Mouse (Mus musculus) MEL (cell line): ENCODE measurements around the gene Ubr1. TPM values are rescaled to one million over a fixed set of nuclear protein-coding genes. Genes with fewer than 3 reads are reported as not detected.

Experiments
- DNase-seq: peaks from one replicate; pipeline ENCODE4 v3.0.0; 2011; ENCODE audit warnings: low read depth, low spot score
- H3K27ac ChIP-seq: 2 replicates; pipeline ENCODE4 v1.5.1; 2012; ENCODE audit warnings: low read depth, mild to moderate bottlenecking, control low read depth, low read length, moderate library complexity; ENCODE audit not compliant: control insufficient read depth
- H3K27me3 ChIP-seq, 2 experiments: fragments of 150-350 bp in 1 of 2; sonication (generic) in 1 of 2; 2 replicates each; pipeline ENCODE4 v1.6.1; 2012; ENCODE audit warnings: low read length in 2 of 2, mild to moderate bottlenecking in 2 of 2, improper control_type of control experiment in 1 of 2, moderate library complexity in 1 of 2; ENCODE audit not compliant: insufficient read depth in 2 of 2, control insufficient read depth in 1 of 2
- H3K36me3 ChIP-seq, 2 experiments: 2 replicates each; pipeline ENCODE4 v1.6.1; 2012 to 2014; ENCODE audit warnings: low read length in 2 of 2, improper control_type of control experiment in 1 of 2, inconsistent platforms in 1 of 2, mild to moderate bottlenecking in 1 of 2; ENCODE audit not compliant: insufficient read depth in 2 of 2, control insufficient read depth in 1 of 2
- H3K4me1 ChIP-seq, 2 experiments: fragments of 150-350 bp in 1 of 2; sonication (generic) in 1 of 2; 2 replicates each; pipeline ENCODE4 v1.6.1; 2012; ENCODE audit warnings: low read length in 2 of 2, improper control_type of control experiment in 1 of 2, mild to moderate bottlenecking in 1 of 2; ENCODE audit not compliant: insufficient read depth in 2 of 2, control insufficient read depth in 1 of 2
- H3K4me3 ChIP-seq, 2 experiments: fragments of 150-350 bp in 1 of 2; sonication (generic) in 1 of 2; 2 replicates each; pipeline ENCODE4 v1.5.1; 2012; ENCODE audit warnings: low read depth in 2 of 2, low read length in 2 of 2, mild to moderate bottlenecking in 2 of 2, moderate library complexity in 2 of 2, control low read depth in 1 of 2, improper control_type of control experiment in 1 of 2; ENCODE audit not compliant: control insufficient read depth in 1 of 2, insufficient read depth in 1 of 2
- H3K79me2 ChIP-seq: 2 replicates; pipeline ENCODE4 v1.6.1; 2012; ENCODE audit warnings: mild to moderate bottlenecking, low read length, moderate library complexity; ENCODE audit not compliant: control insufficient read depth, poor library complexity, insufficient read depth
- H3K9ac ChIP-seq: 2 replicates; pipeline ENCODE4 v1.6.1; 2012; ENCODE audit warnings: low read depth, mild to moderate bottlenecking, control low read depth, low read length, moderate library complexity; ENCODE audit not compliant: control insufficient read depth, poor library complexity, severe bottlenecking
- H3K9me3 ChIP-seq: fragments of 150-350 bp; sonication (generic); replicated peaks from 2 replicates; pipeline ENCODE4 v1.6.1; 2012; ENCODE audit warnings: mild to moderate bottlenecking, low read length, improper control_type of control experiment, moderate library complexity; ENCODE audit not compliant: insufficient read depth
- BHLHE40 ChIP-seq: IDR thresholded peaks from 2 replicates; pipeline ENCODE4 v1.6.1; 2012; ENCODE audit warnings: low read depth, mild to moderate bottlenecking, inconsistent platforms, low read length, improper control_type of control experiment, borderline replicate concordance
- CHD1 ChIP-seq: IDR thresholded peaks from 2 replicates; pipeline ENCODE4 v1.6.1; 2012; ENCODE audit warnings: low read depth, mild to moderate bottlenecking, inconsistent platforms, low read length, improper control_type of control experiment
- CHD2 ChIP-seq: IDR thresholded peaks from 2 replicates; pipeline ENCODE4 v1.6.1; 2011; ENCODE audit warnings: low read length, improper control_type of control experiment
- E2F4 ChIP-seq: IDR thresholded peaks from 2 replicates; pipeline ENCODE4 v1.6.1; 2011; ENCODE audit warnings: low read depth, low read length, improper control_type of control experiment, borderline replicate concordance
- ELF1 ChIP-seq: IDR thresholded peaks from 2 replicates; pipeline ENCODE4 v1.6.1; 2014; ENCODE audit warnings: low read depth, mild to moderate bottlenecking, inconsistent platforms, low read length, improper control_type of control experiment, moderate library complexity
- EP300 ChIP-seq, 2 experiments: IDR thresholded peaks; 2 replicates each; pipeline ENCODE4 v1.6.1; 2011; ENCODE audit warnings: improper control_type of control experiment in 2 of 2, low read length in 2 of 2, low read depth in 1 of 2, mild to moderate bottlenecking in 1 of 2
- ETS1 ChIP-seq: IDR thresholded peaks from 2 replicates; pipeline ENCODE4 v1.6.1; 2012; ENCODE audit warnings: low read depth, mild to moderate bottlenecking, inconsistent platforms, low read length, improper control_type of control experiment, moderate library complexity
- GABPA ChIP-seq: IDR thresholded peaks from 2 replicates; pipeline ENCODE4 v1.6.1; 2012; ENCODE audit warnings: low read depth, mild to moderate bottlenecking, inconsistent platforms, low read length, improper control_type of control experiment, moderate library complexity
- GATA1 ChIP-seq: IDR thresholded peaks from 2 replicates; pipeline ENCODE4 v1.6.1; 2011; ENCODE audit warnings: low read depth, low read length, improper control_type of control experiment
- HCFC1 ChIP-seq: IDR thresholded peaks from 2 replicates; pipeline ENCODE4 v1.6.1; 2012; ENCODE audit warnings: low read depth, mild to moderate bottlenecking, inconsistent platforms, low read length, improper control_type of control experiment, moderate library complexity
- JUND ChIP-seq: IDR thresholded peaks from 2 replicates; pipeline ENCODE4 v1.6.1; 2011; ENCODE audit warnings: low read depth, mild to moderate bottlenecking, improper control_type of control experiment, low read length
- KAT2A ChIP-seq: conservative IDR thresholded peaks from 2 replicates; pipeline ENCODE4 v1.6.1; 2012; ENCODE audit warnings: low read depth, low read length, improper control_type of control experiment, inconsistent platforms
- MAFK ChIP-seq: IDR thresholded peaks from 2 replicates; pipeline ENCODE4 v1.6.1; 2011; ENCODE audit warnings: low read depth, mild to moderate bottlenecking, low read length, improper control_type of control experiment, borderline replicate concordance
- MAX ChIP-seq: IDR thresholded peaks from 2 replicates; pipeline ENCODE4 v1.6.1; 2011; ENCODE audit warnings: low read length, improper control_type of control experiment
- MAZ ChIP-seq: IDR thresholded peaks from 2 replicates; pipeline ENCODE4 v1.6.1; 2012; ENCODE audit warnings: low read depth, mild to moderate bottlenecking, inconsistent platforms, low read length, improper control_type of control experiment
- MEF2A ChIP-seq: IDR thresholded peaks from 2 replicates; pipeline ENCODE4 v1.6.1; 2014; ENCODE audit warnings: low read depth, mild to moderate bottlenecking, inconsistent platforms, low read length, improper control_type of control experiment; ENCODE audit not compliant: poor library complexity, insufficient replicate concordance, severe bottlenecking; ENCODE audit errors: extremely low read depth
- MXI1 ChIP-seq: IDR thresholded peaks from 2 replicates; pipeline ENCODE4 v1.6.1; 2011; ENCODE audit warnings: mild to moderate bottlenecking, low read depth, low read length, improper control_type of control experiment
- MYB ChIP-seq: IDR thresholded peaks from 2 replicates; pipeline ENCODE4 v1.6.1; 2011; ENCODE audit warnings: mild to moderate bottlenecking, low read depth, low read length, improper control_type of control experiment
- MYC ChIP-seq: IDR thresholded peaks from 2 replicates; pipeline ENCODE4 v1.6.1; 2011; ENCODE audit warnings: low read depth, mild to moderate bottlenecking, low read length, improper control_type of control experiment, moderate library complexity
- NELFE ChIP-seq: IDR thresholded peaks from 2 replicates; pipeline ENCODE4 v1.6.1; 2011; ENCODE audit warnings: low read depth, low read length, improper control_type of control experiment
- POLR2A ChIP-seq, 2 experiments: IDR thresholded peaks; 2 replicates each; pipeline ENCODE4 v1.6.1; 2011 to 2012; ENCODE audit warnings: low read length in 2 of 2, mild to moderate bottlenecking in 2 of 2, control low read depth in 1 of 2, improper control_type of control experiment in 1 of 2, low read depth in 1 of 2, moderate library complexity in 1 of 2; ENCODE audit not compliant: control insufficient read depth in 1 of 2, insufficient read depth in 1 of 2, poor library complexity in 1 of 2
- POLR2AphosphoS2 ChIP-seq: IDR thresholded peaks from 2 replicates; pipeline ENCODE4 v1.6.1; 2011; ENCODE audit warnings: low read length, improper control_type of control experiment
- POLR2AphosphoS5 ChIP-seq: IDR thresholded peaks from 2 replicates; pipeline ENCODE4 v1.6.1; 2012; ENCODE audit warnings: low read depth, borderline replicate concordance, mild to moderate bottlenecking, inconsistent platforms, low read length, moderate library complexity, mixed read lengths
- RAD21 ChIP-seq: IDR thresholded peaks from 2 replicates; pipeline ENCODE4 v1.6.1; 2011; ENCODE audit warnings: mild to moderate bottlenecking, low read depth, low read length, improper control_type of control experiment
- RCOR1 ChIP-seq: IDR thresholded peaks from 2 replicates; pipeline ENCODE4 v1.6.1; 2012; ENCODE audit warnings: low read depth, mild to moderate bottlenecking, inconsistent platforms, low read length, improper control_type of control experiment
- SIN3A ChIP-seq: IDR thresholded peaks from 2 replicates; pipeline ENCODE4 v1.6.1; 2012; ENCODE audit warnings: low read length, improper control_type of control experiment, inconsistent platforms
- TAL1 ChIP-seq: IDR thresholded peaks from 2 replicates; pipeline ENCODE4 v1.6.1; 2012; ENCODE audit warnings: mild to moderate bottlenecking, inconsistent platforms, low read length, moderate library complexity, mixed read lengths
- TBP ChIP-seq: IDR thresholded peaks from 2 replicates; pipeline ENCODE4 v1.8.0; 2011; ENCODE audit warnings: low read depth, low read length, improper control_type of control experiment
- TCF12 ChIP-seq: IDR thresholded peaks from 2 replicates; pipeline ENCODE4 v1.6.1; 2014; ENCODE audit warnings: low read depth, mild to moderate bottlenecking, inconsistent platforms, low read length, improper control_type of control experiment, moderate library complexity
- UBTF ChIP-seq: IDR thresholded peaks from 2 replicates; pipeline ENCODE4 v1.6.1; 2012; ENCODE audit warnings: low read depth, mild to moderate bottlenecking, inconsistent platforms, low read length, improper control_type of control experiment, moderate library complexity, borderline replicate concordance; ENCODE audit not compliant: insufficient read depth
- USF1 ChIP-seq: IDR thresholded peaks from 2 replicates; pipeline ENCODE4 v1.6.1; 2014; ENCODE audit warnings: low read depth, mild to moderate bottlenecking, inconsistent platforms, low read length, improper control_type of control experiment, moderate library complexity
- USF2 ChIP-seq, 2 experiments: IDR thresholded peaks; 2 replicates each; pipeline ENCODE4 v1.6.1; 2011 to 2012; ENCODE audit warnings: improper control_type of control experiment in 2 of 2, low read length in 2 of 2, borderline replicate concordance in 1 of 2, inconsistent platforms in 1 of 2, low read depth in 1 of 2, mild to moderate bottlenecking in 1 of 2; ENCODE audit not compliant: insufficient read depth in 1 of 2
- ZC3H11A ChIP-seq: IDR thresholded peaks from 2 replicates; pipeline ENCODE4 v1.6.1; 2012; ENCODE audit warnings: low read depth, mild to moderate bottlenecking, inconsistent platforms, low read length, improper control_type of control experiment
- ZKSCAN1 ChIP-seq: IDR thresholded peaks from 2 replicates; pipeline ENCODE4 v1.6.1; 2012; ENCODE audit warnings: low read depth, mild to moderate bottlenecking, inconsistent platforms, low read length, improper control_type of control experiment, moderate library complexity
- ZMIZ1 ChIP-seq: IDR thresholded peaks from 2 replicates; pipeline ENCODE4 v1.6.1; 2012; ENCODE audit warnings: low read depth, mild to moderate bottlenecking, inconsistent platforms, low read length, improper control_type of control experiment, moderate library complexity
- ZNF384 ChIP-seq: IDR thresholded peaks from 2 replicates; pipeline ENCODE4 v1.6.1; 2012; ENCODE audit warnings: low read depth, mild to moderate bottlenecking, inconsistent platforms, low read length, improper control_type of control experiment
- polyA plus RNA-seq, 2 experiments: library from polyadenylated mRNA; stranded (reverse) in 1 of 2; unstranded in 1 of 2; fragments of >175 nt in 1 of 2; fragments of >200 nt in 1 of 2; gene quantifications; 2 replicates each; pipeline versions ENCODE4 v1.2.1 to v1.2.4; 2012; ENCODE audit warnings: low replicate concordance in 2 of 2, low read depth in 1 of 2; ENCODE audit not compliant: insufficient read length in 2 of 2, insufficient read depth in 1 of 2, missing spikeins in 1 of 2
- total RNA-seq: library from RNA; depleted of rRNA; stranded (reverse); fragments of 300-350 nt; gene quantifications from 2 replicates; pipeline ENCODE4 v1.2.3, GENCODE M21; 2012

Ubr1 gene
- total and polyA plus RNA-seq, 3 experiments = 12.8 to 27.8 TPM; not detected in 1

- peak; percentile 97 for DNase-seq
- Histone ChIP-seq H3K9me3 (no peaks in the 10 kb centered on the region), H3K36me3 (peaks cover 0 to 7% of the 10 kb centered on the region in 2 experiments; a peak in 2 of 4 replicates)
- TF ChIP-seq ZNF384 (no peak), MAX (peak; percentile 14; the same call in 1 of the 2 replicates), NELFE (peak; percentile 49; the same call in 1 of the 2 replicates), POLR2A (IDR thresholded peaks at IDR 0.05; ENCODE audit: control insufficient read depth in 1 of 2, insufficient read depth in 1 of 2, low read depth in 1 of 2, low read length in 2 of 2, poor library complexity in 1 of 2) (peak; percentile 44 to 67; a peak in 2 of 4 replicates), GATA1 (no peak), MYC (peak; percentile 61; the same call in 1 of the 2 replicates), CHD1 (no peak), RCOR1 (peak; percentile 8; the same call in 1 of the 2 replicates), MAZ (peak; percentile 83), BHLHE40 (no peak), UBTF (no peak), KAT2A (peak; percentile 88), CHD2 (peak; percentile 87), ETS1 (0 out of 2 replicates have a peak, but pooled peaks have one; percentile 9), JUND (no peak), MXI1 (peak; percentile 69), ZC3H11A (no peak), E2F4 (0 out of 2 replicates have a peak, but pooled peaks have one; percentile 51), ZKSCAN1 (no peak), RAD21 (no peak), TAL1 (no peak), MEF2A (no peak), MYB (peak; percentile 26; the same call in 1 of the 2 replicates), TCF12 (no peak), ELF1 (peak; percentile 73; the same call in 1 of the 2 replicates), POLR2AphosphoS2 (peak; percentile 41; the same call in 1 of the 2 replicates), GABPA (no peak), SIN3A (peak; percentile 74), ZMIZ1 (peak; percentile 31; the same call in 1 of the 2 replicates), USF1 (peak; percentile 50), USF2 (IDR thresholded peaks at IDR 0.05; ENCODE audit: borderline replicate concordance in 1 of 2, insufficient read depth in 1 of 2, low read depth in 1 of 2, low read length in 2 of 2) (no peak), TBP (peak; percentile 44; the same call in 1 of the 2 replicates), MAFK (no peak), POLR2AphosphoS5 (no peak), HCFC1 (peak; percentile 98), EP300 (IDR thresholded peaks at IDR 0.05; ENCODE audit: low read depth in 1 of 2, low read length in 2 of 2) (no peak)
Measured at GRCm38 (mm10) chr2:120850424-120851082, 120.0 kb downstream of the Ubr1 start, which contains the start of gene Ttbk2. Ttbk2 (minus strand) TSS chr2:120850604.

More at GRCm38 (mm10) chr2:120850424-120851082, 120.0 kb downstream of the Ubr1 start, which contains the start of gene Ttbk2:
- Histone ChIP-seq H3K27me3 (no peaks in the 10 kb centered on the region), H3K27ac (peak within 1 kb of the TSS; percentile 30), H3K4me1 (peaks cover 8 to 16% of the 10 kb centered on the region in 2 experiments; a peak in 3 of 4 replicates), H3K4me3 (peak within 1 kb of the TSS; percentile 95 to 99), H3K9ac (peak within 1 kb of the TSS; percentile 80), H3K79me2 (peaks cover 5% of the 10 kb centered on the region)
